Mouse (Mus musculus) kidney, adult 10 weeks (tissue): ENCODE measurements around the gene D6Wsu163e. TPM values are rescaled to one million over a fixed set of nuclear protein-coding genes. Genes with fewer than 3 reads are reported as not detected.

ENCODE experiments used
- polyA plus RNA-seq: library from polyadenylated mRNA; stranded (reverse); fragments of 350-450 nt; fragmentation: Illumina TruSeq; extraction: RNeasy Lipid Tissue Mini Kit (QIAGEN cat#74804); gene quantifications from one replicate; pipeline ENCODE4 v1.2.3, GENCODE M21; 2014; ENCODE audit warnings: low read depth, low replicate concordance

D6Wsu163e gene
- polyA plus RNA-seq: 29.3 TPM

DNA sequence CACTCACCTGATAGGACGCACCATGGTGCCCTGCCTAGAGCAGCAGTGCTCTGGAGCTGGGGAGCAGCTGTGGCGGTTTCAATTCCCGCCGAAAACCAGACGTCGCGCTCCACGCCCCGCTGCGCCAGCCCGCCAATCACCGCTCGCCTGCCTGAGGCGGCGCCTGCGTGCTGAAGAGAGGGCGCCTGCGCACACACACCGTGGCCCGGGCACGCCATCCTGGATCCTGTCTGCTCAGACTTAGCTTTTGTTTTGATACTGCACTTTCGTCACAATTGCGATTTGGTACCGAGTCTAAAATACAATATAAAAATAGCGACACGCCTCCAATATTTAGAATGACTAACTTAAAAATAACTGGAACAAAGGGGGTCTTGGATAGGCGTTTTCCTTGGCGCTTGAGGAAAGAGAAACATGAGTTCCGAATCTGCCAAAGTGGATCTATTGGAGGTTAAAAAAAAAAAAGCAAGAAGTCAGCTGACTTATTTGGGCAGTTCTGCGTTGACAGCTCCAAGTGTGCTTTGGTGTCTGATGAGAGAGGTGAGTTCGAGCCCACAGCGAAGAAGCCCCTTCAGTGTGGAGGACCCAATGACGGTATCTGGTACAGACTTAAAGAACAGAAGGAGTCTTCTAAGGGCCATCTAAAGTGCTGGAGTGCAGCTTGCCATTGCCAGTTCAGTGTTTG is at the start of gene D6Wsu163e, which contains the start of gene Rad51ap1:
D6Wsu163e (plus strand) TSS at position 476 of the 685 bp plus-strand sequence.
Rad51ap1 (minus strand) TSS at position 101 of the 685 bp plus-strand sequence.

DNA sequence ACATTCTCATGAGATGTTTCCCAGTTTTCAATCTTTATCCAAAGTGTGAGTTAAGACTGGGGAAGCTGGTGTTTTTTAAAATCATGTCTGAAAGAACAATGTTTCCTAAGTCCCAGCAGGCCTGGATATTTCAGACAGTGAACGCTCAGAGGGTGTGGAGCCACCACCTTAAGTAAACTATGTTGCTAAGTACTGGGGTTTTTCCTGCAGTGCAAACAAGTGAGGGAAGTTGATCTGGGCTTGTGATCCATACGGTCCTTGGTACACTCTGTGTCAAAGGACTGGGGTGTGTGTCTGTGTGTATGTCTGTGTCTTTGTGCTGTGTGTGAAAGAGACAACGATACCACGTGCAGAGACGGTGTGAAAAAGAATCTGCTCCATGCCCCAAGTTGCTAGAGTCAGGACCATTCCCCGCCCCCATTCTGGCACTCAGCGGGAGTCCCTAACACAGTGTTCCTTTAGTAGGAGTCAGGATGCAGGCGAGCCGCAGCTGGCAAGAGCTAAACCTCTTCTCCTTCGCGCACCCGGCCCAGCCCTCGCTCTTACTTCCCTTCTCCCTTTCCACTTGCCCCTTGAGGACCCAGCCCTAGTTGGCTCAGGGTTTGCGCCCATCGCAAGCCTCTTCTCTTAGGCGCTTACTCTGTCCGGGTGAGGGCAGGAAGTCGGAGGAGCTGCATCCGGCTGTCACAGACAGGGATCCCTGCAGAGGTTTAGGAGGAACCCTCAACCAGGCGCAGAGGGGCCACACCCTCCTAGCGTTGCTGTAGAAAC is 18.5 kb upstream of the D6Wsu163e start, which contains the start of gene Dyrk4:
Dyrk4 (minus strand) TSS at position 729 of the 771 bp plus-strand sequence.

DNA sequence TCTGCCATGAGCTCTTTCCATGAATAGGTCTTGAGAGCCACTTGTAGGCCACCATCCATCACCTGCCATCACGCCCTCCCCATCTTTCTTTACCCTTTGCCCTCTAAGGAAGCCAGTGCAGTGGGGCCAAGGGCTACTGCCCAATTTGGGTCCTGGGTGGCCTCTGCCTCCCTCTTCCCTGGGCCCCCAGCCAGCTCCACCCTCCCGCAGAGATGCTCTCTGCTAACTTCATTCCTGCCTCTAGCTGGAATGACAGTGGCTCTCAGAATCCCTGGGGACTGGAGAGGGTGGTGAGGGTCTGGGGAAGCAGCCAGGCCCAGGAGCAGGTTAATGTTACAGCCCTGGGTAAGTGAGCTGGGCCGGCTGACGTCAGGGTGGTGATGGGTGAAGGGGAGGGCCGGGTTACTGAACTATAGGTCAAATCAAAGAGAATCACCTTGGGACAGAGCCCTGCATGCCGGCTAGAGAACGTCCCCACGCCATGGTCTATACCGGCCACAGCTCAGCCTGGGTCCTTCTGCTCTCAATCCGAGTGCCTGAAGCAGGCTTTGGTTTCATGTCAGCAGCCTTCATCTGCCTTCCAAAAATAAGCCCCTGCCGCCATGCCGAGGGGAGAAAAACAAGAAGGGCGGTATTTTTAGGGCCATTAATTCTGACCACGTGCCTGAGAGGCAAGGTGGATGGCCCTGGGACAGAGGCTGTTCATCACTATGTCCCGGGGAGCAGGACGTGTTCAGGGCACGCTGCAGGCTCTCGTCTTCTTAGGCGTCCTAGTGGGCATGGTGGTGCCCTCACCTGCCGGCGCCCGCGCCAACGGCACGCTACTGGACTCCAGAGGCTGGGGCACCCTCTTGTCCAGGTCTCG is 75.4 kb downstream of the D6Wsu163e start, which contains the start of gene Fgf6:
Fgf6 (plus strand) TSS at position 681 of the 865 bp plus-strand sequence.

Other genes starting within 250 kb of the D6Wsu163e start
- 0.28 TPM for gene Kcna6, start 199.3 kb upstream of the D6Wsu163e start, polyA plus RNA-seq
- gene Ndufa9, start 90.8 kb upstream of the D6Wsu163e start, polyA plus RNA-seq: 237 TPM
- gene Akap3, start 86.9 kb upstream of the D6Wsu163e start, polyA plus RNA-seq: not detected
- gene Dyrk4, start 18.1 kb upstream of the D6Wsu163e start, polyA plus RNA-seq: not detected
- gene Rad51ap1, start 375 bp upstream of the D6Wsu163e start, polyA plus RNA-seq: 0.73 TPM
- gene Fgf6, start 75.6 kb downstream of the D6Wsu163e start, polyA plus RNA-seq: not detected
- not detected for gene Fgf23, start 132.9 kb downstream of the D6Wsu163e start, polyA plus RNA-seq
- 3.6 TPM for gene Tigar, start 169.6 kb downstream of the D6Wsu163e start, polyA plus RNA-seq
- gene Ccnd2, start 212.2 kb downstream of the D6Wsu163e start, polyA plus RNA-seq: 9.1 TPM